Mouse (Mus musculus) left cerebral cortex, adult 2 months (tissue): Measurements from ENCODE around the gene Tenm2. TPM values are rescaled to one million over a fixed set of nuclear protein-coding genes. Genes with fewer than 3 reads are reported as not detected.

Source experiments
- DNase-seq, 2 experiments: peaks; one replicate each; pipeline ENCODE4 v3.0.0; 2021 to 2022; ENCODE audit warnings: low spot score in 2 of 2, mixed read lengths in 1 of 2; ENCODE audit errors: extremely low spot score in 1 of 2
- H3K27ac ChIP-seq: fragments of 200-600 bp; 2 replicates; pipeline ENCODE4 v1.8.1; 2022
- H3K4me3 ChIP-seq: fragments of 200-600 bp; 2 replicates; pipeline ENCODE4 v1.8.1; 2022
- CTCF ChIP-seq: fragments of 200-600 bp; IDR thresholded peaks from 2 replicates; pipeline ENCODE4 v1.8.1; 2022; ENCODE audit warnings: antibody characterized with exemption, mild to moderate bottlenecking, moderate library complexity
- intact Hi-C: fragments of 180-260 bp; cut with DNase I; formaldehyde crosslinking; loops from one replicate; pipeline ENCODE4 v1.15.1; 2025
- long read RNA-seq, 2 experiments: library from polyadenylated mRNA; stranded (forward); transcript quantifications; one replicate each; pipeline ENCODE4 v2.0.0; 2021; ENCODE audit warnings: borderline mapping rate in 2 of 2
- total RNA-seq, 2 experiments: library from RNA; stranded (reverse); gene quantifications; 2 replicates each; pipeline ENCODE4 v1.2.3; 2021

The Tenm2 gene
- total RNA-seq, result 10 to 100 TPM; 98.0 to 98.5 TPM
- long read RNA-seq, experiment 1, partial matches to known transcripts, result 4 of 19 reads
- long read RNA-seq, experiment 1, other reads (novel, unspliced or antisense), result 15 of 19 reads
- long read RNA-seq, experiment 2, partial matches to known transcripts, result 8 of 15 reads
- long read RNA-seq, experiment 2, other reads (novel, unspliced or antisense), result 7 of 15 reads

DNA sequence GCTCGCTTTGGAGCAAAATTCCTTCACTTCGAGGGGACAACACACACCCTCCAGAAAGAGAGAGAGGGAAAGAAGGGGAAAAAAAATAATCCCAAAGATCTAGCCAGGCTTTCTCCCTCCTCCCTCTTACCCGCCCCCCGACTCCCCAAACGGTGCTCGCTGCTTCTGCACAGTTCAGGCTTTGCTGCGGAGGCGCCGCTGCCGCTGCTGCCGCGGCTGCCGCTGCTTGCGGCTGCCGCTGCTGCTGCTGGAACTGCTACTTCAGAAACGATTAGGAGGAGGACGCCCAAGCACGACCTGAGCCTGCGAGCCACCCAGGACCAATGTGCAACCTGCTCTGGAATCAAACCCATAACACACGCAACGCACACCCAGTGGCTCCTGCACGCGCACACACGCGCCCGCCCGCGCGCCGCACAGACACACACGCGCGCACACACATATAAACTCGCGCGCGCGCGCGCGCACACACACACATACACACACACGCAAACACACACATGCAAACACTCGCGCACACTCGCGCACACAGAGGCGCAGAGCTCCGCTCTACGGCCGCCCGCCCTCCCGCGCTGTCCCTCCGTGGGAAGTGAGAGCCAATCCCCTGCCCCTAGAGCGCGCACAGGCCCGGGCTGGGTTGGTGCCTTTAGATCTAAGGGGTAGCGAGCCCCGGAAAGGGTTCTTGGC lies at the start of gene Tenm2:
Gene Tenm2, minus strand, starts transcription at position 51 of the 687 bp plus-strand sequence.
- intact Hi-C loops, result loop anchor here (1.0 to 5.0 kb wide), 4 partner anchors 196 to 559 kb away; no protein-coding TSS in a partner anchor
- H3K27ac ChIP-seq, result peak within 1 kb of the TSS; percentile 93
- peak within 1 kb of the TSS; percentile 53 for H3K4me3 ChIP-seq
- no peak for TF ChIP-seq CTCF
- DNase-seq, result peak; percentile 68 to 74

DNA sequence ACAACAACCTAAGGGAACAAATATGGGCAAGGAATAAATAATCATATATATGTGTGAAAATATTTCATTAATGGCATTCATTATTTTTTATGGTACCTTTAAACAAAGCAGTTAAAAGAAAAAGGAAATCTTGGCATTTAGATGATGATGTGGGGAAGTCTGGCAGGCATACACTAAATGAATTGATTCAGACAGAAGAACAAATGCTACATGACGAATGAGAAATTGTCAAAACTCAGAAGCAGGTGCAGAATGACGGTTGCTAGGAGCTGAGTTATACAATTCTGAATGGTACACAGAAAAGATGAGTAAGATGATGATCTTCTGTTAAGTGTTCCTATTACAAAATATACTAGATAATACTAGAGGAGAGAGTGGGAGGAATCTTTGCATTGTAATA lies 49.4 kb upstream of the Tenm2 start:
- TF ChIP-seq CTCF, result no peak
- H3K4me3 ChIP-seq, result no peak overlapping the region
- H3K27ac ChIP-seq, result no peak overlapping the region
- intact Hi-C loops, result no loop called here
- no peak for DNase-seq

DNA sequence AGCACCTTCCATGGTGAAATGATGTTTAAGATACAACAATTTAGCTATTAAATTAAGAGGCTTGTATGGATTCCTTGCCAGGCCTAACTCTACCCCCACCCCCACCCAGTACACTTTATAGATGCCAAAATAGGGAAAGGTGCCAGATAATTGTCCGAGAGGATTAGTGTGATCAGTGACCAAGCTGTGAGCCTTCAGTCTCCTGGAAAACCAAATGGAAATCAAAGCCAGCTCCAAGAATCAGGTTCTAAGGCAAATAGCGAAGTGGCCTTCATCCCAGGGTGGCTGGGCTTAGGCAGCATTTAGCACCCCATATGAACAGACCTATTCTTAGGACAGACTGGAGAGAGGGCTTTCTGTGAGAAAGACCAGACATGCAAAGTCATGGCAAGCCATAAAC lies 13.0 kb upstream of the Tenm2 start:
- intact Hi-C loops, result no loop called here
- DNase-seq, result no peak
- TF ChIP-seq CTCF, result no peak
- no peak overlapping the region for H3K4me3 ChIP-seq
- no peak overlapping the region for H3K27ac ChIP-seq

DNA sequence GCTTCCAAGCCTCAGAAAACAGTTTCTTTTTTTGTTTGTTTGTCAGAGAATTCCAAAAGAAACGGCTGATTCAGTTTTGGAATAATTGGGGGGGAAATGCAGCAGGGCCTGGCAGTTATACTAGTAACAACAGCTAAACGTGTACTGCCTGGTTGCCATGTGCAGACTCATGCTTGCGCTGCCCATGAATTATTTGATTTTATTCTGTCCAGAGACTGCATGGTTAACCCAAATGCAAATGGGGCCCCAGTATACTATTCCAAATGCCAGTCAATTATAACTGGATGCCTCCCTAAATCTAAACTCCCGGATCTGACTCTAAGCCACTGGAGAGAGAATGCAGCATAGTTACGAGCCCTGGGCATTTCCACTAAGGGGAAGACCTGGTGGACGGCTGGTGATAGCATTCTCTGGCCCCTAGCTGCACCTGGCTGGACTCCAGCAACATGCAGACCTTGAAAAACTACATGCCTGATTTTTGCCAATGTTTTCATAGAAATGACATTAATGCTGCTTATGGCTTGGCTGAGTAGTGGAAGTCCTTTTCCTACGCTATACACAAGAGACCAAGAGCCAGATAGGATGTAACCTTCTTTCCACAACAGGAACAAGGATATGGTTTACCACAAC lies 1.4 kb upstream of the Tenm2 start:
- no peak for TF ChIP-seq CTCF
- intact Hi-C loops, result loop anchor here (5.0 kb wide), 3 partner anchors 195 to 250 kb away; no protein-coding TSS in a partner anchor

DNA sequence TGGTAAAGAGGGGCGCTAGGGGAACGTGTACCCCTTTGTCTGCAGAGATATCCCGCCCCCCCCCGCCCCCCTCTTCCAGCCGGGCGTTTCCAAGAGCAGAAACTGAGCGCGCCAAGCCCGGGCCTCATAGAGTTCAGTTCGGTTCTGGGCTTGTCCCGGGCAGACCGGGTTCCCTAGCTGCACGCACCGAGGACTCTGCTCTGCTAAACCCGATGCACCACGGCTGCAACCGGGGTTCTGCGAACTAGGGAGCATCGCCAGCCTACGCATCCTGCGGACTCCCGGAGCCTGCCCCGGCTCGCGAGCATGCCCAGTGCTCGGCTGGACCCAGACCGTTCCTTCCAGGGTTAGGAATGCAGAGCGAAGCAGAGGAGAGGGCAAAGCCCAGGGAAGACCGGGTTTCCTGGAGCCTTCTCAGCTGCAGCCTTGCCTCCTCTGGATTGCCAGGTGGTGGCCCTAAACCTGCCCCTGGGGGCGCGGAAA lies 878 bp upstream of the Tenm2 start:
- H3K27ac ChIP-seq, result peak overlapping the region; percentile 93
- DNase-seq, result peak; percentile 70 to 72
- H3K4me3 ChIP-seq, result peak overlapping the region; percentile 53
- no peak for TF ChIP-seq CTCF
- intact Hi-C loops, result loop anchor here (1.0 to 5.0 kb wide), 4 partner anchors 196 to 559 kb away; no protein-coding TSS in a partner anchor

More for the DNA sequence above, 1.4 kb upstream of the Tenm2 start:
- Histone ChIP-seq H3K4me3 (peak overlapping the region; percentile 53), H3K27ac (peak overlapping the region; percentile 93)
- peak in 1 of 2 experiments; percentile 34 for DNase-seq

DNA sequence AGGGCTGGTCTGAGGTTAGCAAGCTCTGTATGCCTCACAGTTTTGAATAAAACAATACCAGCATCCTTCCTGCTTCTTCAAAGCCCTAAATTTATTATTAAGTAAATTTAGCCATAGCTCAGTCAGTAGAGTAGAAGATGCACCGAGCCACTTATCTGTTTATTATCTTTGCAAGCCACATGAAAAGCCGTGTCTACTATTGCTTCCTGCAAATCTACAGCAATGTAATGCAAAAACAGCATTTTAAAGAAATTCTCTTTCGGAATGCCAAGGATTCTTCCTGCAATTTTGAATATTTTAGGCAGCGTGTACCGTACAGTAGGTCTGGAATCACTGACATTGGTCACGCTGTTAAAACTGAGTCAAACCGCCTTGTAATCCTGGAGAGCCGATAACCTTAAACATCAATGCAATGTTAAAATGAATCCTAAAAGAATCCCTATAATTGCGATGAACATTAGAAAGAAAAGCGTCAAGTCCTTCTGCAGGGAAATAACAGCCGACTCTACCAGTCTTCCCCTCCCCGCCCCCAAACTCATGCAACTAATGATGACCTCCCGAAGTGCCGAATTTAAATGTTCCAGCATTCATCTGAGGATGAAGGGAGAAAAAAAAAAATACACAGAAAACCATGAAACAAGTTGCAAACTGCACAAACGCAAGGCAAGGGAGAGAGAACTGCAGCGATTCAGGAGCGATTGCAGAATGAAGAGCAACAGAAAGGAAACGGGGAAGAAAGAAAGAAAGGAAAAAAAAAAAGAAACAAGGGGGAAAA lies 556 bp downstream of the Tenm2 start:
- no peak for TF ChIP-seq CTCF
- intact Hi-C loops, result loop anchor here (5.0 kb wide), 3 partner anchors 197 to 248 kb away; no protein-coding TSS in a partner anchor
- Histone ChIP-seq H3K4me3 (peak overlapping the region; percentile 53), H3K27ac (peak overlapping the region; percentile 93)
- DNase-seq, result no peak

DNA sequence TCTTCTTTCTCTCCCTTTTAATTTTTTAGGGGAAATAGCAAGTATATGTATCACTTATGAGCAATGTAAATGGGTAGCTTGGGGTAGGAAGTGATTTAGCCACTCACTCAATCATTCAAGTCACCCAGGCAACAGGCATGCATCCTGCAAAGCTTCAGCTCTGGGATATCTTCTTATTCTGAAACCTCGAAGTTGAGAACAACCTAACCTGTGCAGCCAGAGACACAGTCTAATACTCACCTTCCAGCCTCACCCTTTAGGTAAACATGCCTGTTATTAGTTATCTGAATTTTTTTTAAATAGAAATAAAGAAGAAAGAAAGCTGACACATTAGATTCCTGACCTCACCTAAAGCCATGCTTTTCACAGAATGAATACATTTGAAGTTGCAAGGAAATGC lies 8.4 kb downstream of the Tenm2 start:
- TF ChIP-seq CTCF, result no peak
- DNase-seq, result no peak
- intact Hi-C loops, result no loop called here
- Histone ChIP-seq H3K27ac (no peak overlapping the region), H3K4me3 (no peak overlapping the region)

DNA sequence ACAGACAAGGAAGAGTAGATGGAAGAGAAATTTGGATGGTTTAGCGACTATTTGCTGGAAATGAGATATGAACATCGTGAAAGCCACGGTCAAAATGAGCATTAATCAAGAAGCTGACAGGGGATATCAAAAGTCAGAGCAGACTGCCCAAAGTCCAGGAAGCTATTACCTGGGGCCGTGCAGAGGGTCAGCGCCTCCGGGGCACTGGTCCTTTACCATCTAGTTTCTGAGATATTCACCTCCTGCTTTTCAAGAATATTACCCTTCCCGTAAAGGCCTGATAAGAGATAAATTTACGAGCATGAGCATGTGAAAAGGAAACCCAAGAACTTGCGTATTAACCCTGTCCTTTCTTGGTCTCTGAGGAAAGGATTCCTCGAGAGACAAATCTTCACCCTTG lies 8.8 kb downstream of the Tenm2 start:
- H3K27ac ChIP-seq, result no peak overlapping the region
- TF ChIP-seq CTCF, result no peak
- H3K4me3 ChIP-seq, result no peak overlapping the region
- no peak for DNase-seq
- intact Hi-C loops, result no loop called here

DNA sequence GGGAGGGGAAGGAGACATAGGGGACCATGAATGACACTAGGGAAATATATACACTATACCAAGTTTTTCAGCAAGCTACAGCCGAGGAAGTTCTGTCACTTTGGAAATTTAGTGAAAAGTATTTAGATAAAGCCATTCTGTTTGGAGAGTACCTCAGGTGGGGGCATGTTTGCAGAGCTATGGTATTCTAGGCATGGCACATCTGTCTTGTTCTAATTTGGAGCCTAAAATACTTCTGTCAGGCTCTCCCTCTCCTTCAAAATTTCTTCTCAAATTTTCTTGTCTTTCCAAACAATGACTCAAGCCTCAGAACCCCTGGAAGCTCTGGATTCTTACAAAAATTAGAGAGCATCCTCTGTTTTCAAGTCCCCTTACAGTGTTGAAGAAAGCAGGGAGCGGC lies 13.0 kb downstream of the Tenm2 start:
- peak overlapping the region; percentile 87 for H3K27ac ChIP-seq
- H3K4me3 ChIP-seq, result no peak overlapping the region
- TF ChIP-seq CTCF, result no peak
- intact Hi-C loops, result no loop called here
- no peak for DNase-seq

DNA sequence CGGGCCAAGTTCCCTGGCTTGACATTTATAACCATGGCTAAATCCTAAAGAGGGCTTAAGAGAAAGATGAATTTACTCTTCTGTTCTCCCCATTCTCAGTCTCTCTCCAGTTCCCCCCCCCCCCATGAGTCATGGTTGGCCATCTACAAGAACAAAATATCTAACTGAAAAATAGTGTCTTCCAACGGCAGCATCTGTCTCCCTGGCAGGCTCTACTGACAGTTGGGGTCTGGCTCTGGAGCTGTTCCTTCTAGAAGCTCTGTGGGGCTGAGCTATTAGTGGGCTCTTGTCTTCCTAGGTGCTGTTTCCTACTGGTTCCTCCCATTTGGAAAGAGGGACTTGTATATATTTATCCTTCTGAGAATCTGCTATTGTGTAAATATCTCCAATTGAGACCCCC lies 13.7 kb downstream of the Tenm2 start:
- peak in 1 of 2 experiments; percentile 34 for DNase-seq
- intact Hi-C loops, result no loop called here
- H3K27ac ChIP-seq, result peak overlapping the region; percentile 87

DNA sequence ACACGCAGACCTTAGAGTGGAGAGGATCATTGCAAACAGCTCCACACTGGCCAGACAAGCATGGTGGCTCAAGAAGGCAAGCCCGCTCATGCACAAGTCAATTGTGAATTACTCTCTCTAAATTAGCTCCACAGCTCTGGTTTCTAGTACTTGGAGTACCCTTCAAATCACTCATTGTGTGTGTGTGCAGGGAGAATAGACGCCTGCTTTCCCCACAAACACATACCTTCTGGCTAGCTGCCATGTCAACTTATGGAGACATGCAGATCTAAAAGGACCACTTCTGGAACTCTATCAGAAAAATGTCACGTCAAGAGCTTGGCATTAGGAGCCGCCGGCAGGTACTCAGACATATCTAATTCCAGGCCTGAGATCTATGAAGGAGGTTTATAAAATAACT lies 14.8 kb downstream of the Tenm2 start:
- intact Hi-C loops, result no loop called here
- no peak overlapping the region for H3K27ac ChIP-seq
- H3K4me3 ChIP-seq, result no peak overlapping the region
- TF ChIP-seq CTCF, result no peak
- DNase-seq, result no peak

More for the DNA sequence above, 13.7 kb downstream of the Tenm2 start:
- H3K4me3 ChIP-seq, result no peak overlapping the region
- no peak for TF ChIP-seq CTCF
